Comparison of ENCODE assay signal across 25 mouse cellular contexts in the genomic region with DNA sequence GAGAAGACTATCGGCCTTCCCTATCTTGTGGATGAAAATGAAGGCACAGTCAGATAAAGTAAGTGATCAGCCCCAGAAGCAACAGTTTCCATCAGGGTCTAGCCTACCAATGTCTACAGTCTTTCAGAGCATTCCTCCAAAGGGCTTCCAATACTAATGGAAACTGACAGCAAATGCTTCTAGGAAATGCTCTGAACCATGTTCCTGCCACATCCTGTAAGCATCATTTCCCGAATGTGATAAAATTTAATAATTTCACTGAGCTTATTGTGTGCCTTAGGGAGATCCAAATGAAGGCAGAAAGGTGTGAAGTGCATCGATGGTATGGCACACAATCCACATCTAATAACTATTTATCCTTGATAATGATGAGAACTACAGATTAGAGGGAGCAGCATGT.
DNase-seq lines count a peak whose midpoint lies in the region; ATAC-seq lines count a peak whose summit lies in the region.
"Had no signal": no experiment of that assay in that cellular context is flagged by ENCODE, and none has a peak within 500 bp of the region (broad histone marks: within the 10 kb centered on the region; RNA-seq: fewer than 3 reads in every experiment).

No protein-coding gene starts in this region.

- no peak for ATAC-seq in midbrain, embryonic 14.5 days (ENCODE audit: low FRiP score, low TSS enrichment)
- ATAC-seq in midbrain, embryonic 13.5 days, result no peak
- ATAC-seq: activated CD4-positive, CD25-positive, alpha-beta regulatory T cell, adult 4 months; forebrain, embryonic 13.5 days; forebrain, embryonic 15.5 days; forebrain, postnatal 0 days; Patski had no signal

- no peak overlapping the region for H3K27ac ChIP-seq in midbrain, embryonic 14.5 days (replicated peaks; ENCODE audit: low read depth, low read length)
- H3K27ac ChIP-seq in midbrain, embryonic 13.5 days, result no peak overlapping the region
- H3K27ac ChIP-seq: embryonic facial prominence, embryonic 12.5 days; embryonic facial prominence, embryonic 15.5 days; forebrain, embryonic 13.5 days; forebrain, embryonic 15.5 days had no signal

- H3K4me2 ChIP-seq in midbrain, embryonic 14.5 days (ENCODE audit: low read length), result no peak overlapping the region
- no peak overlapping the region for H3K4me2 ChIP-seq in midbrain, embryonic 13.5 days (replicated peaks)
- H3K4me2 ChIP-seq: embryonic facial prominence, embryonic 12.5 days; embryonic facial prominence, embryonic 15.5 days; forebrain, embryonic 13.5 days; forebrain, embryonic 15.5 days had no signal

- no peak overlapping the region for H3K4me3 ChIP-seq in midbrain, embryonic 14.5 days (replicated peaks; ENCODE audit: low read depth, low read length)
- no peak overlapping the region for H3K4me3 ChIP-seq in midbrain, embryonic 13.5 days (replicated peaks)
- H3K4me3 ChIP-seq: embryonic facial prominence, embryonic 12.5 days; embryonic facial prominence, embryonic 15.5 days; erythroblast, embryonic 14.5 days; forebrain, embryonic 13.5 days; forebrain, embryonic 15.5 days had no signal

- DNase-seq in midbrain, embryonic 14.5 days, result peak; percentile 3
- DNase-seq in Muller cell, postnatal 12 days (ENCODE audit: inconsistent ontology term), result peak; percentile 65
- DNase-seq in retina, adult 2 months (ENCODE audit: low read depth, low spot score), result peak; percentile 2
- peak; percentile 85 for DNase-seq in retina, postnatal 1 day
- DNase-seq in layer of hippocampus, adult 8-10 months (ENCODE audit: low spot score in 2 of 2), result no peak
- DNase-seq in cerebellum, postnatal 4 days (ENCODE audit: low spot score in 2 of 2), result no peak
- no peak for DNase-seq in liver
- DNase-seq: adrenal gland, adult 8-10 months; adrenal gland, postnatal 14 days; adrenal gland, postnatal 36 days; cerebellum, adult 11-12 months; cerebellum, adult 2 months; cerebellum, adult 9-10 months; cerebellum, postnatal 10 days; cerebellum, postnatal 25 days; embryo, embryonic 11 days; forebrain, postnatal 0 days had no signal

- H3K27me3 ChIP-seq in midbrain, embryonic 14.5 days (ENCODE audit: control insufficient read depth, insufficient read depth, low read length), result no peaks in the 10 kb centered on the region
- no peaks in the 10 kb centered on the region for H3K27me3 ChIP-seq in midbrain, embryonic 13.5 days
- H3K27me3 ChIP-seq: embryonic facial prominence, embryonic 12.5 days; embryonic facial prominence, embryonic 15.5 days; forebrain, embryonic 13.5 days; forebrain, embryonic 15.5 days; Patski had no signal

- H3K36me3 ChIP-seq in midbrain, embryonic 14.5 days (ENCODE audit: control insufficient read depth, insufficient read depth, low read length), result no peaks in the 10 kb centered on the region
- H3K36me3 ChIP-seq in midbrain, embryonic 13.5 days, result no peaks in the 10 kb centered on the region
- H3K36me3 ChIP-seq: embryonic facial prominence, embryonic 12.5 days; embryonic facial prominence, embryonic 15.5 days; forebrain, embryonic 15.5 days had no signal

- 83% methylated on average over 3 of the region's 3 CpGs for WGBS in midbrain, embryonic 14.5 days
- WGBS in midbrain, embryonic 13.5 days, result 84% methylated on average over 3 of the region's 3 CpGs

- no peak overlapping the region for H3K9ac ChIP-seq in midbrain, embryonic 14.5 days (replicated peaks; ENCODE audit: low read length)
- no peak overlapping the region for H3K9ac ChIP-seq in midbrain, embryonic 13.5 days (replicated peaks)
- H3K9ac ChIP-seq: embryonic facial prominence, embryonic 12.5 days; embryonic facial prominence, embryonic 15.5 days; forebrain, embryonic 13.5 days; forebrain, embryonic 15.5 days; forebrain, postnatal 0 days had no signal

- H3K4me1 ChIP-seq in midbrain, embryonic 14.5 days (ENCODE audit: control insufficient read depth, insufficient read depth, low read length), result no peaks in the 10 kb centered on the region
- H3K4me1 ChIP-seq in midbrain, embryonic 13.5 days (replicated peaks), result no peaks in the 10 kb centered on the region; the same call in 1 of the 2 replicates
- H3K4me1 ChIP-seq: embryonic facial prominence, embryonic 12.5 days; embryonic facial prominence, embryonic 15.5 days; forebrain, embryonic 13.5 days; forebrain, embryonic 15.5 days had no signal

- no peaks in the 10 kb centered on the region for H3K9me3 ChIP-seq in midbrain, embryonic 14.5 days (ENCODE audit: control insufficient read depth, low read length)
- H3K9me3 ChIP-seq in midbrain, embryonic 13.5 days, result no peaks in the 10 kb centered on the region
- H3K9me3 ChIP-seq: embryonic facial prominence, embryonic 12.5 days; embryonic facial prominence, embryonic 15.5 days; forebrain, embryonic 13.5 days; forebrain, embryonic 15.5 days had no signal

Comparison
In these comparisons a context has a peak if more than half of its experiments do, and no peak if none do; other contexts are left out.
1. DNase-seq: peak in midbrain, embryonic 14.5 days (single experiment), Muller cell, postnatal 12 days (single experiment), retina, adult 2 months (single experiment) and retina, postnatal 1 day (single experiment); none in layer of hippocampus, adult 8-10 months (0 of 2), cerebellum, postnatal 4 days (0 of 2) and liver (single experiment).